Mouse (Mus musculus): ENCODE data around the gene 1110017D15Rik. TPM values are rescaled to one million over a fixed set of nuclear protein-coding genes. Genes with fewer than 3 reads are reported as not detected.

1110017D15Rik gene
- total RNA-seq (2021), result under 1 TPM in 1 of 2 experiments, not detected in 1; 0.43 TPM

- no peak for DNase-seq
- intact Hi-C loops (cut with DNase I), result no loop called here
Measured at GRCm38 (mm10) chr4:41517233-41517632, at the start of gene 1110017D15Rik. TSS of gene 1110017D15Rik (minus strand) at chr4:41517333.

GRCm38 (mm10) chr4:41566123-41566522 lies 49.0 kb upstream of the 1110017D15Rik start:
- DNase-seq, result no peak
- intact Hi-C loops (cut with DNase I), result no loop called here

GRCm38 (mm10) chr4:41563297-41563696 lies 46.2 kb upstream of the 1110017D15Rik start:
- intact Hi-C loops (cut with DNase I), result no loop called here
- no peak for DNase-seq

GRCm38 (mm10) chr4:41557092-41557491 lies 40.0 kb upstream of the 1110017D15Rik start:
- DNase-seq, result no peak
- intact Hi-C loops (cut with DNase I), result no loop called here

GRCm38 (mm10) chr4:41556311-41556953 lies 39.3 kb upstream of the 1110017D15Rik start:
- intact Hi-C loops (cut with DNase I), result no loop called here

GRCm38 (mm10) chr4:41554994-41555663 lies 38.0 kb upstream of the 1110017D15Rik start:
- peak; percentile 69 to 75 for DNase-seq
- intact Hi-C loops (cut with DNase I), result no loop called here

More at GRCm38 (mm10) chr4:41556311-41556953, 39.3 kb upstream of the 1110017D15Rik start:
- no peak for DNase-seq

GRCm38 (mm10) chr4:41553116-41553515 lies 36.0 kb upstream of the 1110017D15Rik start:
- intact Hi-C loops (cut with DNase I), result loop anchor here (2.0 kb wide), 2 partner anchors 100 to 156 kb away; no protein-coding TSS in a partner anchor
- DNase-seq, result no peak

- peak; percentile 78 to 84 for DNase-seq
- intact Hi-C loops (cut with DNase I), result loop anchor here (1.0 to 2.0 kb wide), 3 partner anchors 62 to 156 kb away; no protein-coding TSS in a partner anchor
Measured at GRCm38 (mm10) chr4:41552529-41552928, 35.4 kb upstream of the 1110017D15Rik start.

GRCm38 (mm10) chr4:41547086-41547485 lies 30.0 kb upstream of the 1110017D15Rik start:
- intact Hi-C loops (cut with DNase I), result no loop called here
- no peak for DNase-seq

GRCm38 (mm10) chr4:41545985-41546384 lies 28.9 kb upstream of the 1110017D15Rik start:
- intact Hi-C loops (cut with DNase I), result no loop called here
- no peak for DNase-seq

- intact Hi-C loops (cut with DNase I), result no loop called here
- DNase-seq, result no peak
Measured at GRCm38 (mm10) chr4:41542136-41542535, 25.0 kb upstream of the 1110017D15Rik start.

GRCm38 (mm10) chr4:41534866-41535265 lies 17.7 kb upstream of the 1110017D15Rik start:
- intact Hi-C loops (cut with DNase I), result no loop called here
- no peak for DNase-seq

- intact Hi-C loops (cut with DNase I), result no loop called here
- no peak for DNase-seq
Measured at GRCm38 (mm10) chr4:41532420-41532819, 15.3 kb upstream of the 1110017D15Rik start.

- intact Hi-C loops (cut with DNase I), result no loop called here
- no peak for DNase-seq
Measured at GRCm38 (mm10) chr4:41527996-41528395, 10.9 kb upstream of the 1110017D15Rik start.

GRCm38 (mm10) chr4:41527076-41527475 lies 9.9 kb upstream of the 1110017D15Rik start:
- DNase-seq, result no peak
- intact Hi-C loops (cut with DNase I), result no loop called here

- intact Hi-C loops (cut with DNase I), result no loop called here
- DNase-seq, result no peak
Measured at GRCm38 (mm10) chr4:41526553-41526952, 9.4 kb upstream of the 1110017D15Rik start.

GRCm38 (mm10) chr4:41524829-41525228 lies 7.7 kb upstream of the 1110017D15Rik start:
- intact Hi-C loops (cut with DNase I), result no loop called here
- DNase-seq, result no peak

- intact Hi-C loops (cut with DNase I), result loop anchor here (1.0 kb wide), 1 partner anchor 89 kb away; no protein-coding TSS in a partner anchor
- no peak for DNase-seq
Measured at GRCm38 (mm10) chr4:41523839-41524238, 6.7 kb upstream of the 1110017D15Rik start.

- intact Hi-C loops (cut with DNase I), result loop anchor here (1.0 kb wide), 1 partner anchor 91 kb away; no protein-coding TSS in a partner anchor
- DNase-seq, result peak in 1 of 2 experiments; percentile 55
Measured at GRCm38 (mm10) chr4:41522788-41523187, 5.7 kb upstream of the 1110017D15Rik start.

GRCm38 (mm10) chr4:41522136-41522535 lies 5.0 kb upstream of the 1110017D15Rik start:
- intact Hi-C loops (cut with DNase I), result no loop called here
- DNase-seq, result no peak

- intact Hi-C loops (cut with DNase I), result no loop called here
- DNase-seq, result no peak
Measured at GRCm38 (mm10) chr4:41520641-41521040, 3.5 kb upstream of the 1110017D15Rik start.

- no peak for DNase-seq
- intact Hi-C loops (cut with DNase I), result no loop called here
Measured at GRCm38 (mm10) chr4:41519195-41519594, 2.1 kb upstream of the 1110017D15Rik start.
